Mouse (Mus musculus) adrenal gland, postnatal 25 days (tissue): Measurements from ENCODE around the gene Slc7a5. TPM values are rescaled to one million over a fixed set of nuclear protein-coding genes. Genes with fewer than 3 reads are reported as not detected.

ENCODE experiments used
- DNase-seq: peaks from one replicate; pipeline ENCODE4 v3.0.0; 2021; ENCODE audit warnings: mixed read lengths
- long read RNA-seq: library from polyadenylated mRNA; stranded (forward); transcript quantifications from one replicate; pipeline ENCODE4 v2.0.0, GENCODE M21; 2021
- total RNA-seq: library from RNA; stranded (reverse); gene quantifications from 2 replicates; pipeline ENCODE4 v1.2.3, GENCODE M21; 2021

Slc7a5 gene
- 56.6 and 57.8 TPM in 2 replicates for total RNA-seq
- long read RNA-seq, partial matches to known transcripts: 2 of 5 reads
- long read RNA-seq, other reads (novel, unspliced or antisense): 2 of 5 reads

DNA sequence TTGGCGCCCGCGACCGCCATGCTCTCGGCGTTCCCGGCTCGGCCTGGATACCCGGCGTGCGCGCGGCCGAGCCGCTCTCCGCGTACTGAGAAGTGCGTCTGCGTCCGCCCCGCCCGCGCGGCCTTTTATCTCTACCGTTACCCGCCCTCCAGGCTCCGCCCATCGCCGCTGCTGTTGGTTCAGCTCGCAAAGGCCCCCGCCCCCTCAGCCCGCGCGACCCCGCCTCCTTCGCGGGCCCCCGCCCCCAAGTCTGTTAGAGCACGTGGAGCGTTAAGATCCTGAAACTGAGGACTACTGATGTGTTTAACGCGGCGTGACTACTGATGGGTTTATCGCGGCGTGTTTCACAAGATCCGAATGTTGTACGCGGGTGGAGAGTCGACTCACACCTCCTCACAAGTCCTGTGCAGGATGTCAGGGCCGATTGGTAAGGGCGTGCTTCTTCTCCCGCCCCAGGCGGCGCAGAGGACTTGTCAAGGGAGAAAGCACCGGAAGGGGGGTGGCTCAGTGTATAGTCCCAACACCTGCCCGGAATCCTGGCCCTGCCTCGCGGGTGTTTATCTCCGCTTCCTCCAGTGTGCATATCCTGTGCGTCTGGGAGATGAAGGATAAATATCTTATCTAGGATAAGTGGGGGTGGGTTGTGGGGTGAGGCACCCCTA is at the start of gene Slc7a5:
Gene Slc7a5 (minus strand): TSS at position 108 of the 662 bp plus-strand sequence.
- DNase-seq: peak; percentile 99

DNA sequence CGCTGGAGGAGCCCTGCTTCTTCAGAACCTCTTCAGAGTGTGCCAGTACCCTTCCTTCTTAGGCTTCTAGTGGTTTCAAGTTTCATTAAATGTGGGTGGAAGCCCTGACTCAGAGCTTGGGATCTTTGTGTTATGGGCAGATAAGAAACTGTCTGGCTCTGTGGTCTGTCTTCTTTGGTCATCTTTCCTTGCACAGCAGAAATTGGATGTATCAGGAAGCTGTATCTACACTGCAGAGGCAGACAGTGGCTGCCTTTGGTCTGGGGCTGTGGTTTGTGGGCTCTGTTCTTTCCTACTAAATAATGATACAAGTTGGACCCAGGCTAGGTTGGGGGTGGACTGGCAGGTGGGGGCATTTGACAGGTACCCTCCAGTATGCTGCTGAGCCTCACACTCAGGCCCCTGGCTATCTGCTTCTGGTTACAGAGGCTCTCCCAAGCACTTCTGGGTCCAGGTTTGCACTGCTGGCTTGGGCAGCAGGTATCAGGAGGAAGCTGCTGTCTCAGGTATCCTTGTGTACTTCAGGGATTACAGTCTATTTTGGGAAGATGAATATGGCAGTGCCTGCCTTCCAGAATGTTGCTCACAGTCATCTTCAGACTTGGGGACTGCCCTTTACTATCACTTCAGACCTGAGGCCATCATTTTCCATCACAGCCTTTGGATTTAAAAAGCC is 48.5 kb upstream of the Slc7a5 start:
- DNase-seq: no peak

DNA sequence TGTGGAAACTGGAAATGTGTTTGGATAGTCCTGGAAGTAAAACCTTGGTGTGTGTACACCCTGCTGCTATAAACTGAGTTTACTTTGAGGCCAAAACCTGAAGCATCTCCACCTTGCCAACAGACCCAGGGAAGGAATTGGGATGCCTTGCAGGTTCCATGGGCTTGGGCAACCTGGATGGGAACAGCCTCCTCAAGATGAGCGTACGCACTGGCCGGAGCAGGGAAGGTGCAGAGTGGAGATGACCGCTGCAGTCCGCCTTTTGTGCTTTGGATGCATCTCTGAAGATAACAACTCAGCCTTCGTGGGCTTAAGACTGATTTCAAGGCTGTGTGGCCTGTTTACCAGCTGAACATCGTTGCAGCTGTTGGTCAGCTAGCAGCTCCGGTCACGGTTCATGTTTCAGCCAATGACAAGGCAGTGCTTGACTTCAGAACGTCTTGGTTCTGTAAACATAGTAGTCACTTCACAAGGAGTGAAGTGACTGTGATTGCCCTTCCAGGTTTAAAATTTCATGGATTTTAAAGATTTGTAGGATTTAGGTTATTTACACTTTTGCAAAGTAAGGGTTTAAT is 47.6 kb upstream of the Slc7a5 start:
- DNase-seq: no peak

DNA sequence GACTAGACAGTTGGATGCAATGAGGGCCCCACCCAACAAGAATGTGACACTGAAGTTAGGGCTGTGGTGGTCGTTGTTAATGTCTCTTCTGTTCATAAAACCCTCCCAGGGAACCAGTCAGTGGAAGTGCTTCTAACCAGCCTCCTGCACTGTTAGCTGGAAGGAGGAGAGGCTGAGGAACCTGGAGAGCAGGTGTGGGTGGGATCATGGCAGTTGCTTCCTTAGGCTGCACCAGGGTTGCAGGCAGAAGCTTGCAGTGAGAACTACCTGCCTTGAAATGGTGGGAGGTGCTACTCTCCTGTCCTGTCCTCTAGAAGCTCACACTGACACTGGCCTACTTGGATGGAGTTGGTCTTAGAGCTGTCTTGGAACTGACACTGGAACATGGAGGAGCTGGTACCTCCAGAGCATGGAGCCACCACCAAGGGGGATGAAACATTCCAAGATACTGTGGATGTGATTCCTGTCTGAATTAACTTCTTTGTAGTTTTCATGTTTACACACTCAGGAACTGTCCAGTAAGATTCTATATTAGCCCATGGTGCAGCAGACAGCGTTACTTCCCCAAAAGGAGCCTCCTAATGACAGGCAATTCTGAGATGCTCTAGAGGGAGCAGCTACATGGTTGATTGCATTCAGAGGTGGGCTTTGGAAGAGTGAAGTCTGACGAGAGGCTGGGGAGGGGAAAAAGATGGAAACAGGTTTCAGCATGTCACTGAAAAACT is 46.5 kb upstream of the Slc7a5 start:
- no peak for DNase-seq

- DNase-seq: no peak
Measured at GRCm38 (mm10) chr8:121952800-121953199, 45.3 kb upstream of the Slc7a5 start.

GRCm38 (mm10) chr8:121952122-121952521 is 44.6 kb upstream of the Slc7a5 start:
- no peak for DNase-seq

DNA sequence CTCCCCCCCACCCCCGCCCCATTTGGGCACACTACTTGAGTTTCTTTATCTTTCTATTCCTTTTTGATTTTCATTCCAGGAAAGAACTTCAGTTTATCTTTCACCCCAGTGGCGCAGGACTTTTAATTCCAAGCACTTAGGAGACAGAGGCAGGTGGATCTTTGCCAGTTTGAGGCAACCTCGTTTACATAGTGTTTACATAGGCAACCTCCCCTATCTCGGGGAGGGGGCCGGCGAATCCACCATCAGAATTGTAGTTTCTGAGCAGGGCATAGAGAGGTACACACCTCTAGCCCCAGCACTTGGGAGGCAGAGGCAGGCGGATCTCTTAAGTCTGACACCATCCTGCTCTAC is 44.1 kb upstream of the Slc7a5 start:
- DNase-seq: no peak

DNA sequence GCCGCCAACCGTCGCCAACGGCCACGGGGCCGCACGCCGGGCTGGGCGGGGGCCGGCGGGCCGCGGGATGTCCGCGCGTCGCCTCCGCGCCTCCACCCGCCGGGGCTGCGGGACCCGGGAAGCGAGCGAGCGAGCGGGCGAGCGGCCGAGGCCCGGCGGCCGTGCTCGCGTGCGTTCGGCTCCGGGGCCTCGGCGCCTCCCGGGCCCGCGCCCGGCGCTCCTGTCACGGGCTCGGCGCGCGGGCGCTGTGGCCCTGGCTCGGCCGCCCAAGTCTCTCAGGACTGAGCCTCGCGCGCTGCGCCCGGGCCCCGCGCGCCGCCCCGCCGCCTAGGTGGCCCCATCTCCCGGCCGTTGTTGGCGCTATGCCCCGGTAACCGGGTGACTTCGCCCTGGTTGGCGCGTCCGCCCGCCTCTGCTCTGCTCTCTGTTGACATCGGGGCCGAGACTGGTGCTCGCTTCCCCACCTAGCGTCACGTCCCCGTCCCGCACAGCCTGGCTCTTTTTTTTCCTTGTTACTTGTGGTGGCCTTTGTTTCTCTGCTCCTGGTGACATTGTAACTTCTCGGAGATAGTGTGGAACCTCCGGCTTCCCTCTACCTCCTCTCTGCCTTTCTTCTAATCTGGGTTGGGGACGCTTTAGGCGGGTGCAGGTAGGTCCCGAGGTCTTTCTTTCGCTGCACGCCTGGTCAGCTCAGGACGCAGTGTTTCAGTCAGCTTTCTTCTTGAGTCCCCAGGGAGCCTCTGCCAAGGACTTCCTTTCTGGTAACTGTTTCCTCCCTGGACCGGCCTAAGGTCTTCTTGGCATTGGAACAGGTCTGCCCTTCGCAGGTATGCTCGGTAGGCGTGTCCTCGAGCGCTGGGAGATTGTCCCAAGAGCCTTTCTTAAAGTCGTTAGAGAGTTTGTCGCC is 43.5 kb upstream of the Slc7a5 start:
- DNase-seq: peak; percentile 77

- DNase-seq: peak; percentile 98
Measured at GRCm38 (mm10) chr8:121949941-121950748, 42.7 kb upstream of the Slc7a5 start.

GRCm38 (mm10) chr8:121949222-121949800 is 41.8 kb upstream of the Slc7a5 start, which contains the start of gene Banp:
Gene Banp, plus strand, starts transcription at chr8:121949750.
- DNase-seq: no peak

- no peak for DNase-seq
Measured at GRCm38 (mm10) chr8:121948321-121949145, 41.0 kb upstream of the Slc7a5 start.

GRCm38 (mm10) chr8:121947753-121948141 is 40.3 kb upstream of the Slc7a5 start:
- peak; percentile 90 for DNase-seq

DNA sequence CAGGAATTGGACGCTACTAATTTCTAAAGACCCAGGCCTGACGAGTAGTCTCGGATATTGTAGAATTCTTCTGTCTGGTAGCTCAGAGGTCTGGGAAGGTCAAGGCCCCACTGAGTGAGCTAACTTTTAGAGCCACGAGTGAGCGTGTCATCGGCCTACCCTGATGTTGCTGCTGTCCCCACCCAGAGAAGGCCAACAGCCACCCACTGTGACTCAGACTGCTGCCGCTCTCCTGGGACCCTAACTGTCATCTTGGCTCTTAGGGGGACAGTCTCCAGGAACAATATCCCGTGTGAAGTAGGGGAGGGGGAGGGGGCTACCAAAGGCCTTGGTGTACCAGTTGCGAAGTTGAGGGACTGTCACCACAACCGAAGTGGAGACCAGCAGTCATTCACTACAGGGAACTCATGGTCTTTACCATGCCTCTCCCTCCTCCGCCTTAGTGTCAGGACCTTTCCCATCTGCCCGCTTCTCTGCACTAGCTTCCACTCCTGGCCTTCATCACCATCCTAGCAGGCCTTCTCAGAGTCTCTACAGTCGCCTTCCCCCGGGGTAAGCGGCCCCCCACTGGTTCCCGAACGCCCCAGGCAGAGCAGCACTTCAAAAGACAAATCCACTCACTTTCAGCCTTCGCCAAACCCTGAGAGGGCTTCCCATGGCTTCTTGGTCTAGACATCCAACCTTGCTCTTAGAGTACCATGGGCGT is 39.7 kb upstream of the Slc7a5 start:
- no peak for DNase-seq

- DNase-seq: no peak
Measured at GRCm38 (mm10) chr8:121946351-121946750, 38.9 kb upstream of the Slc7a5 start.

DNA sequence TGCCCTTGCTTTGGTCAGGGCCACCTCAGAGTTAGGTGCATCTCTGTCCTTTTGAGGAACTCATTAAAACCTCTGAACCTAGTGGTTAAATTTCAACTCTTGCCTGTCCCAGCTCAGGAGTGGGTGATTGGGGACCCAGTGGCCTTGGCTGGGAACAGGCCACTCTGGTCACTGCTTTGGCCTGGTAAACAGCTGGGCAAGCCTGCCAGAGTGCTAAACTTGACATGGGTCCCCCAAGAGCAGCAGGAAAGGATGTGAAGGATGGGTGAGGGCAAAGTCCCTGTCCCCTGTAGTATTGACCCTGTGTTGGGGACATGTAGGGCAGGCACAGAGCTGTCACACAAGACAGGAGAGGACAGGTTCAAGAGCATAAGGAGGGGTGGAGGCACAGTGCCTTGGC is 37.3 kb upstream of the Slc7a5 start, which contains the start of gene Car5a:
Gene Car5a (minus strand): TSS at position 74 of the 400 bp plus-strand sequence.
- DNase-seq: no peak

DNA sequence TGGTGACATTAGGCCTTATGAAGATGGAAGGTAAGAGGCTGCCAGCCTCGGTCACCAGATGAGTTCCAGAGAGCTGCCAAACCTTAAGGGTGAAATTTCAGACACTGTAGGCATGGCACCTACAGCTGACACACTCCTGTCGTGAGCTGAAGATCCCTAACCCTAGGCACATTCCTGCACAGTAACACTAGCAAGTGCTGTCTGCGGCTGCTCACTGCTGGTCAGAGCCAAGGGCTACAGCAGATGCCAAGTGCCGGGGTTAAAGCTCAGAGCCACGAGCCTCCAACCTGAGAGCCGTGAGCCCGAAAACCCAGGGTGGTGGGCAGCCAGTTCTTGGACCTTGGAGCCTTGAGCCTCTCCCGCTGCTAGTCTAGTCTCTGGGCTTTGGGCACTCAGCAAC is 36.2 kb upstream of the Slc7a5 start:
- no peak for DNase-seq

DNA sequence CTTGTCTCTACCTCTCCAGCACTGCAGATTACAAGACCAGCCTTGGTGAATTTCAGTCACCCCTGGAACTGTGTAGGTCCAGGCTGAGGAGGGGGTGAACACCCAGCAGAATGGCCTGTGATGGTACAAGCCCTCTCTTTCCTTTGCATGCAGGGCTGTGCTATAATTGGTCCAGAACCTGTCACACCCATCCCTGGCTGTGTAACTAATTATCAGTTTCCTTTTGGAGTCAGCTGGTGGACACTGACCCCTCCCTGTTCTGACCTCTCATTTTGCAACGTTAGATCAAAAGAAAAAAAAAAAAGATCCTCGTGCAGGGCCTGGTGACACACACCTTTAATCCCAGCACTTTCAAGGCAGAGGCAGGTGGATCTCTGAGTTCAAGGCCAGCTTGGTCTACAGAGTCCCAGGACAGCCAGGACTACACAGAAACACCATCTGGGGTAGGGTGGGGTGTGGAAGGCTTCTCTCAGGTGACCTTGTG is 35.6 kb upstream of the Slc7a5 start:
- no peak for DNase-seq

- no peak for DNase-seq
Measured at GRCm38 (mm10) chr8:121938732-121939131, 31.2 kb upstream of the Slc7a5 start.

DNA sequence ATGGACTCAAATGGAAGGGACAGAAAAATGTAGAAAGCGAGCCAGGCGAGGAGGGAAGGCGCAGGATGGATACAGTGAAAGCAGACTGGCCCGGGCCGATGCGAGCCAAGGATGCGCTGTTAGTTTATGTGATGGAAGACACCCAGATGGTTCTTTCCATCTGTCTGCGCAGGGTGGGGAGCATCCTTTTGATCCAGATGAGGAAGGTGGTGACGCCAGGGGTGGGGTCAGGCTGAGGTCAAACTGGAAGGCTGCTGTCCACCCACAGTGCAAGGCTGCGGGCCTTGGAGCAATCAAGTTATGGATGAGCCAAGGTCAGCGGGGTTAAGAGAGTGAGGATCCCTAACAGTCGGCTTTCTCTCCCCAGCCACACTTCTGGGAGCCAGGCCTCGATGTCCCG is 28.9 kb upstream of the Slc7a5 start:
- DNase-seq: no peak
